Mouse (Mus musculus): Measurements from ENCODE around the gene Nmrk2. TPM values are rescaled to one million over a fixed set of nuclear protein-coding genes. Genes with fewer than 3 reads are reported as not detected.

Nmrk2 gene
- total and polyA plus RNA-seq, 3 experiments: 6.3 to 8.8 (median 8.7) TPM

DNA sequence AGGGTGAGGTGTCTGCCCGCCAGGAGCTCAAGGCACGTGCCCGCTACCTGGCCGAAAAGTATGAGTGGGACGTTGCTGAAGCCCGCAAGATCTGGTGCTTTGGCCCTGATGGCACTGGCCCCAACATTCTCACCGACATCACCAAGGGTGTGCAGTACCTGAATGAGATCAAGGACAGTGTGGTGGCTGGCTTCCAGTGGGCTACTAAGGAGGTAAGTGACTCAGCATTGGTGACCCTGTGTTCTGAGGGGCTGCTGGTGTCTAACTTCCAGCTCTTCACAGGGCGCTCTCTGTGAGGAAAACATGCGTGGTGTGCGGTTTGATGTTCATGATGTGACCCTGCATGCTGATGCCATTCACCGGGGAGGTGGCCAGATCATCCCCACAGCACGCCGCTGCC is 20.9 kb downstream of the Nmrk2 start:
- Histone ChIP-seq H3K79me2 (replicated peaks; ENCODE audit: control insufficient read depth, insufficient read depth, low read length) (peaks cover 4% of the 10 kb centered on the region; the same call in 1 of the 2 replicates), H3K27me3 (ENCODE audit: control insufficient read depth, insufficient read depth, low read length) (no peaks in the 10 kb centered on the region), H3K4me3 (no peak overlapping the region), H3K36me3 (ENCODE audit: control insufficient read depth, insufficient read depth, low read length) (peaks cover 3% of the 10 kb centered on the region; the same call in 1 of the 2 replicates), H3K9ac (ENCODE audit: low read depth, low read length) (no peak overlapping the region), H3K4me1 (ENCODE audit: control insufficient read depth, insufficient read depth, low read length) (peaks cover 15% of the 10 kb centered on the region), H3K27ac (no peak overlapping the region)
- TF ChIP-seq EP300 (IDR thresholded peaks at IDR 0.05; ENCODE audit: insufficient read depth, low read depth, low read length): no peak
- no peak for TF ChIP-seq POLR2A (IDR thresholded peaks at IDR 0.05; ENCODE audit: insufficient read depth, low read depth, low read length)
- TF ChIP-seq CTCF (IDR thresholded peaks at IDR 0.05): no peak
- WGBS: 82% methylated on average over 13 of the region's 13 CpGs
- DNase-seq: no peak
- intact Hi-C loops (cut with DNase I): no loop called here

DNA sequence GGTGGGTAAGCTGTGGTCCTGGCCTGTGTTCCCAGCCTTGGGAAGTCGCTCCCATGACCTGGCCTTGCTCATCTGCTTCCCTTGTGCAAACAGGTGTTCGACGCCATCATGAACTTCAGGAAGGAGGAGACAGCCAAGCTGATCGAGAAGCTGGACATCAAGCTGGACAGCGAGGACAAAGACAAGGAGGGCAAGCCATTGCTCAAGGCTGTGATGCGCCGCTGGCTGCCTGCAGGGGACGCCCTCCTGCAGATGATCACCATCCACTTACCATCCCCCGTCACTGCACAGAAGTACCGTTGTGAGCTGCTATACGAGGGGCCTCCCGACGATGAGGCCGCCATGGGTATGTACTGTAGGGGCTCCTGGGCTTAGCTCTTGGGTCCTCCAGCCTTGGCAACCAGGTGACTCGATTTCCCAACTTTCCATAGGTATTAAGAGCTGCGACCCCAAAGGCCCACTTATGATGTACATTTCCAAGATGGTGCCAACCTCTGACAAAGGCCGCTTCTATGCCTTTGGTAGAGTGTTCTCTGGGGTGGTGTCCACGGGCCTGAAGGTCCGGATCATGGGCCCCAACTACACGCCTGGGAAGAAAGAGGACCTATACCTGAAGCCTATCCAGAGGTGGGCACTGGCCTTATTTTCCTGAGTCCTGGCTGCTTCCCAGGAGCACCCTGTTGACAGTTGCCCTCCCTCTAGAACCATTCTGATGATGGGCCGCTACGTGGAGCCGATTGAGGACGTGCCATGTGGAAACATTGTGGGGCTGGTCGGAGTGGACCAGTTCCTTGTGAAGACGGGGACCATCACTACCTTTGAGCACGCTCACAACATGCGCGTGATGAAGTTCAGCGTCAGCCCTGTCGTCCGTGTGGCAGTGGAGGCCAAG is 22.2 kb downstream of the Nmrk2 start:
- intact Hi-C loops (cut with DNase I): loop anchor here (5.0 to 10.0 kb wide), 2 partner anchors 252 to 435 kb away; partner anchors contain the start of gene Ap3d1
- Histone ChIP-seq H3K27me3 (ENCODE audit: control insufficient read depth, insufficient read depth, low read length) (no peaks in the 10 kb centered on the region), H3K27ac (no peak overlapping the region), H3K4me3 (no peak overlapping the region), H3K4me1 (ENCODE audit: control insufficient read depth, insufficient read depth, low read length) (peaks cover 14% of the 10 kb centered on the region), H3K36me3 (ENCODE audit: control insufficient read depth, insufficient read depth, low read length) (peaks cover 3% of the 10 kb centered on the region; the same call in 1 of the 2 replicates), H3K79me2 (replicated peaks; ENCODE audit: control insufficient read depth, insufficient read depth, low read length) (peaks cover 4% of the 10 kb centered on the region; the same call in 1 of the 2 replicates), H3K9ac (ENCODE audit: low read depth, low read length) (no peak overlapping the region)
- 84% methylated on average over 32 of the region's 32 CpGs for WGBS
- no peak for DNase-seq
- TF ChIP-seq POLR2A (IDR thresholded peaks at IDR 0.05; ENCODE audit: insufficient read depth, low read depth, low read length) (0 out of 2 replicates have a peak, but pooled peaks have one; percentile 34), CTCF (IDR thresholded peaks at IDR 0.05) (0 out of 2 replicates have a peak, but pooled peaks have one; percentile 14), EP300 (IDR thresholded peaks at IDR 0.05; ENCODE audit: insufficient read depth, low read depth, low read length) (no peak)

DNA sequence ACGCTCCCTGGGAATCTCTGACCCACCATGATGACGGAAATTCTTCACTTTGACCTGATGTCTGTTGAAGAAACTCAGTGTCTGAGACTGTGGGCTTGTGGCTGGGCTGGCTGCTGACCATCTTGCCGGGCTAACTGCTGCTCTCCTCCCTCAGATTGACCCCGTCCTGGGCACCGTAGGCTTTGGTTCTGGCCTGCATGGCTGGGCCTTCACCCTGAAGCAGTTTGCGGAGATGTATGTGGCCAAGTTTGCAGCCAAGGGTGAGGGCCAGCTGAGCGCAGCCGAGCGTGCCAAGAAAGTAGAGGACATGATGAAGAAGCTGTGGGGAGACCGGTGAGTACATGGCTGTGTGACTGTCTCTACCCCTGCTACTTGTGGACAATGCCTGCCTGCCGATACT is 22.9 kb downstream of the Nmrk2 start:
- TF ChIP-seq CTCF (IDR thresholded peaks at IDR 0.05) (no peak), EP300 (IDR thresholded peaks at IDR 0.05; ENCODE audit: insufficient read depth, low read depth, low read length) (no peak), POLR2A (IDR thresholded peaks at IDR 0.05; ENCODE audit: insufficient read depth, low read depth, low read length) (no peak)
- peaks cover 4% of the 10 kb centered on the region; the same call in 1 of the 2 replicates for H3K79me2 ChIP-seq (replicated peaks; ENCODE audit: control insufficient read depth, insufficient read depth, low read length)
- no peak overlapping the region for H3K4me3 ChIP-seq
- 77% methylated on average over 11 of the region's 11 CpGs for WGBS
- no peak overlapping the region for H3K9ac ChIP-seq (ENCODE audit: low read depth, low read length)
- intact Hi-C loops (cut with DNase I): loop anchor here (5.0 to 10.0 kb wide), 2 partner anchors 252 to 434 kb away; partner anchors contain the start of gene Ap3d1
- peaks cover 14% of the 10 kb centered on the region for H3K4me1 ChIP-seq (ENCODE audit: control insufficient read depth, insufficient read depth, low read length)
- no peaks in the 10 kb centered on the region for H3K27me3 ChIP-seq (ENCODE audit: control insufficient read depth, insufficient read depth, low read length)
- no peak for DNase-seq
- no peak overlapping the region for H3K27ac ChIP-seq
- H3K36me3 ChIP-seq (ENCODE audit: control insufficient read depth, insufficient read depth, low read length): peaks cover 3% of the 10 kb centered on the region; the same call in 1 of the 2 replicates

DNA sequence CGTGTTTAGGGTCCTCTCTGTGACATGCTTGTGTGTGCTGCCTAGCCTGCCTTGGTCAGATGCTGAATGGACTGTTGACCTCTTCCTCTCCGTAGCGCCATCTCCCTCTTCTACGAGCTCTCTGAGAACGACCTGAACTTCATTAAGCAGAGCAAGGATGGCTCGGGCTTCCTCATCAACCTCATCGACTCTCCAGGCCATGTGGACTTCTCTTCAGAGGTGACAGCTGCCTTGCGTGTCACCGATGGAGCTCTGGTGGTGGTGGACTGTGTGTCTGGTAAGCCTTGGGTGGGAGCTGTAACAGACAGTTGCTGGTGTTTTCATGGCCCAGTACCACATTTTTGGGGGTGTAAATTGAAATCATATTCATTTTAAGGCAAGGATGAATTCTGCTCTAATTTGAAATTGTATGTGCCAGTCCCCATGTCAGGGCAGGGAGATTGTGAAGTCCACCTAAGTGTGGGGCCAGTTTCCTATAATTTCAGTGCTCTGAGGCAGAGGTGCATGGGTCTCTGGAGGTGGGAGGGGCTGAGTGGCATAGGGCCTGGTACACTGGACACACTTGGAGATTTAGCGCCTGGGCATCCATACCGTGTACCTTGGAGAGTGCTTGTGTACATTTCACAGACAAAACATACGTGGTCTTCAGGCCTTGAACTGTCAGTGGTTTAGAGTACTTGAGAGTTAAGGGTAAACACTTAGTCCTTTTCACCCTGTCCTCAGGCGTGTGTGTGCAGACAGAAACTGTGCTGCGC is 23.7 kb downstream of the Nmrk2 start:
- Histone ChIP-seq H3K79me2 (replicated peaks; ENCODE audit: control insufficient read depth, insufficient read depth, low read length) (peaks cover 4% of the 10 kb centered on the region; the same call in 1 of the 2 replicates), H3K36me3 (ENCODE audit: control insufficient read depth, insufficient read depth, low read length) (peaks cover 3% of the 10 kb centered on the region; the same call in 1 of the 2 replicates), H3K27me3 (ENCODE audit: control insufficient read depth, insufficient read depth, low read length) (no peaks in the 10 kb centered on the region), H3K9ac (ENCODE audit: low read depth, low read length) (peak overlapping the region; percentile 85), H3K27ac (no peak overlapping the region), H3K4me1 (ENCODE audit: control insufficient read depth, insufficient read depth, low read length) (peaks cover 11% of the 10 kb centered on the region), H3K4me3 (peak overlapping the region; percentile 68)
- intact Hi-C loops (cut with DNase I): loop anchor here (2.0 to 10.0 kb wide), 3 partner anchors 73 to 433 kb away; partner anchors contain the start of genes Ap3d1 and Map2k2
- no peak for DNase-seq
- TF ChIP-seq EP300 (IDR thresholded peaks at IDR 0.05; ENCODE audit: insufficient read depth, low read depth, low read length): no peak
- TF ChIP-seq POLR2A (IDR thresholded peaks at IDR 0.05; ENCODE audit: insufficient read depth, low read depth, low read length): no peak
- TF ChIP-seq CTCF (IDR thresholded peaks at IDR 0.05): no peak
- 34% methylated on average over 14 of the region's 14 CpGs for WGBS

DNA sequence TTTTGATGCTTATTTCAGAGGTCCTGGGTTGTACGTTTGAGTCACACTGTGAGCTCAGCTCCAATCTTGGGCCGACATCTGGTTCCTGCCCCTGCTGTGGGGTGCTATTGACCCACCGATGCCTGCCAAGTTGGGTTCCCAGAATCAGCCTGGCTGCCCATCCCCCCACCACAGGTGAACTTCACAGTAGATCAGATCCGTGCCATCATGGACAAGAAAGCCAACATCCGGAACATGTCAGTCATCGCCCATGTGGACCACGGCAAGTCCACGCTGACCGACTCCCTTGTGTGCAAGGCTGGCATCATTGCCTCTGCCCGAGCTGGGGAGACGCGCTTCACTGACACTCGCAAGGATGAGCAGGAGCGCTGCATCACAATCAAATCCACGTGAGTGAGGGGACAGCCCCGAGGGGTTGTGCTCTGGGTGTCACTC is 24.3 kb downstream of the Nmrk2 start:
- 3% methylated on average over 16 of the region's 16 CpGs for WGBS
- intact Hi-C loops (cut with DNase I): loop anchor here (2.0 to 10.0 kb wide), 3 partner anchors 73 to 433 kb away; partner anchors contain the start of genes Ap3d1 and Map2k2
- H3K36me3 ChIP-seq (ENCODE audit: control insufficient read depth, insufficient read depth, low read length): peaks cover 3% of the 10 kb centered on the region; the same call in 1 of the 2 replicates

More for the DNA sequence above, 24.3 kb downstream of the Nmrk2 start:
- Histone ChIP-seq H3K79me2 (replicated peaks; ENCODE audit: control insufficient read depth, insufficient read depth, low read length) (peaks cover 4% of the 10 kb centered on the region; the same call in 1 of the 2 replicates), H3K27ac (peak overlapping the region; percentile 89), H3K4me3 (peak overlapping the region; percentile 68), H3K27me3 (ENCODE audit: control insufficient read depth, insufficient read depth, low read length) (no peaks in the 10 kb centered on the region), H3K9ac (ENCODE audit: low read depth, low read length) (peak overlapping the region; percentile 85), H3K4me1 (ENCODE audit: control insufficient read depth, insufficient read depth, low read length) (peaks cover 12% of the 10 kb centered on the region)
- TF ChIP-seq EP300 (IDR thresholded peaks at IDR 0.05; ENCODE audit: insufficient read depth, low read depth, low read length) (no peak), POLR2A (IDR thresholded peaks at IDR 0.05; ENCODE audit: insufficient read depth, low read depth, low read length) (no peak), CTCF (IDR thresholded peaks at IDR 0.05) (no peak)
- peak in 1 of 2 experiments; percentile 51 for DNase-seq

All from heart, adult 2 months (tissue).